Mouse (Mus musculus): Measurements from ENCODE around the gene Ryr2. TPM values are rescaled to one million over a fixed set of nuclear protein-coding genes. Genes with fewer than 3 reads are reported as not detected.

Ryr2 gene
- total RNA-seq, 2 experiments from 2014 or later, result 8.5 to 21.8 TPM

- no peak for DNase-seq
These were observed 69.5 kb downstream of the Ryr2 start for GRCm38 (mm10) chr13:12037241-12037640.

DNA sequence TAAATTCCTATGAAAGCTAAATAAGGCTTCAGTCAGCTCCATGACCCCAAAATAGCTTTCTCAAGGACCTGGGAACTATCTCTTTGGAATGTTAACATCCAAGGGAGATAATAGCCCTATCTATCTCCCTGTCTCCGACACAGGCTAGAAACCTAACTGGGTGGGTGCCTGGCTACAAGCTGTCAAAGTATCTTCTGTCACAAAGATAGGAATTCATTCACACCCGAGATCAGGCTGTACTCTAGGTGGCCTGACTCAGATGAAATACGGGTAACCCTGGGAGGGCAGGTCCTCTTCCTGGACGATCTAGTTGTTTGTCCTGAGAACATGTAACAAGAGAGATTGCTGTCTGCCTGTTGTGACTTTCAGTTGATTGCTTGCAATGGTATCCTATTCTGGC is 69.9 kb downstream of the Ryr2 start:
- no peak for DNase-seq

GRCm38 (mm10) chr13:12033914-12034313 is 72.8 kb downstream of the Ryr2 start:
- DNase-seq, result no peak

GRCm38 (mm10) chr13:12033272-12033671 is 73.5 kb downstream of the Ryr2 start:
- no peak for DNase-seq

DNA sequence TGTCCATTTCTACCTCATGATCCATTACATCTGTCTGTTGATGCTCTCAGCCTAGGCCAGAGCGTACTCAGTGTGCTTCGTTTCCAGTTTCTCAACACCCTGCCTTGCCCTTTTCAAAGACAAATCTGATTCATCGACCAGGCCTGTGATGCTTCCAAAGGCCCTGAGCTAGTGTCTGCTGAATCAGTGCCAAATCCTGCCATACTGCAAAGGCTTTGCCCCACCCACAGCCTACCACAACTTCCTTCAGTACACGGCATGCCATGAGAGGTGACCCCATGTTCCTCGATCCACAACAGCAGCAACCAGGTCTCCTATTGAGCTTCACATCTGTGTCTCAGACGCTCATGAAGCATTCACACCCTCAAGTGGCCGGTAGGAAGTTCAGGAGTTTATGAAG is 76.9 kb downstream of the Ryr2 start:
- DNase-seq, result peak; percentile 51 to 54

GRCm38 (mm10) chr13:12029326-12029725 is 77.4 kb downstream of the Ryr2 start:
- DNase-seq, result no peak

GRCm38 (mm10) chr13:12018046-12018445 is 88.7 kb downstream of the Ryr2 start:
- DNase-seq, result no peak

- DNase-seq, result no peak
These were observed 92.8 kb downstream of the Ryr2 start for GRCm38 (mm10) chr13:12013986-12014385.

- DNase-seq, result no peak
These were observed 97.6 kb downstream of the Ryr2 start for GRCm38 (mm10) chr13:12008995-12009689.

DNA sequence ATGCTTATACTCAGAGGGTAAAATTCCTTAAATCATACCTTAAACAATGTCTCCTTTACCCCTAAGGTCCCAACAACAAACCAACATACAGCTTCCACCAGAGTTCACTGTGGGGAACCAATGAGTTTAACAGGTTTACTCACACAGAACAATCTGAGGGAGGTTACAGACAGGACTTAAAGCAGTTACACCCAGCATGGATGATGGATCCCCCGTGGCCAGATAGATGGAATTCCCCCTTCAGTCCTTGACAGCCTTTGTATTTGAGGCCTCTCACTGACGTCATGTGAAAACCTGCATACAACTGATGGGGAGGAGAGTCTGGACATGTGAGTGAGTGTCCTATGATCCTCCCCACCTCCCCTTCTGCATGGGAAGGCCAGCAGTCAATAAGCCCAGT is 99.2 kb downstream of the Ryr2 start:
- no peak for DNase-seq

GRCm38 (mm10) chr13:12001891-12002294 is 104.9 kb downstream of the Ryr2 start:
- peak in 1 of 2 experiments; percentile 10 for DNase-seq

DNA sequence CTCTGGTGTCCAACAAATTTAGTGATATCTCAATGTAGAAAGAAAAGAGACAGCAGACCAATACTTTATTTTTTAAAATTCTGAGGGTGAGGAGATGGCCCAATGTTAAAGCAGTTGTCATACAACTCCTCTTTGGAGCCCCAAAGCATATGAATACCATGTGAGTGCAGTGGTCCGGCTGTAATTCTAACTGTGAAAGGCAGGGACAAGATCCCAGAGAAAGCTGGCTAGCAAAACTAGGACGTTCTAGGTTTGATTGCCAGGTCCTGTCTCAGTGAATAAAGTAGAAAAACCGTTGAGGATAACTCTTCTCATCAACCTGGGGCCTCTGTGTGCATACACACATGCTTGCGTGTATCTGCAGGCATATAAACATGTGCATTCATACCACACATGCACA is 106.9 kb downstream of the Ryr2 start:
- DNase-seq, result no peak

DNA sequence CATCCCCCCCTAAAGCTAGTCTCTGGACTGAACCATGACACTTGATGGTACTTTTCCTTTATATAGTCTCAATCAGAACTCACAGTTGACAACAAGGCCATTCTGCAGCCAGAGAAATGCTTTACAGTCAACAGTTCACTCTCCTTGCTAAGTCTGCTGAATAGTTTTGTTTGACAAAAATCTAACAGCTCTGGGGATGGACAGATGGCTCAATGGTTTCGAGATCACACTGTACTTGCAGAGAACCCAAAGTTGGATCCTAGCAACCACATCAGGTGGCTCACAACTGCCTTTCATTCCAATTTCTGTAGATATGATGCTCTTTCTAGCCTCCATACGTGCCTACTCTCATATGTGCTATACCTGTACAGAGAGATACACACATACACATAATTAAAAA is 109.4 kb downstream of the Ryr2 start:
- no peak for DNase-seq

- DNase-seq, result peak; percentile 15 to 19
These were observed 119.2 kb downstream of the Ryr2 start for GRCm38 (mm10) chr13:11987556-11987955.

- DNase-seq, result no peak
These were observed 121.7 kb downstream of the Ryr2 start for GRCm38 (mm10) chr13:11985056-11985455.

DNA sequence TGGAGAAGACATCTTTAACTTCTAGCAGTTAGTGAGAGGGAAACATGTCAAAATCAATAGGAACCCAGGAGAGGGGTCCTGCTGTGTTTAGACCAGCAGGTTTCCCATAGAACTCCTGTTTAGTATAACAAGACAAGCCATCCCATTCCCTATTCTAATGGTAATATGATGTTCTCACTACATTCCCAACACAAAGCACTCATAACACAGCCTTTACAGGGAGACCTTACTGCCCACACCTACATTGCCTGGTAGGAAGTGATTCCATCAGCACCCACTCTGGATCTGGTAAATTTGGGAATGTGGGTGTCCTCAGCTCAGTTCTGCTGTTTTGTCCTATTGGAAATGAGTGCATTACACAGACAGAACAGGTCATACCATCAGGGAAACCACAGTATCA is 127.7 kb downstream of the Ryr2 start:
- DNase-seq, result no peak

DNA sequence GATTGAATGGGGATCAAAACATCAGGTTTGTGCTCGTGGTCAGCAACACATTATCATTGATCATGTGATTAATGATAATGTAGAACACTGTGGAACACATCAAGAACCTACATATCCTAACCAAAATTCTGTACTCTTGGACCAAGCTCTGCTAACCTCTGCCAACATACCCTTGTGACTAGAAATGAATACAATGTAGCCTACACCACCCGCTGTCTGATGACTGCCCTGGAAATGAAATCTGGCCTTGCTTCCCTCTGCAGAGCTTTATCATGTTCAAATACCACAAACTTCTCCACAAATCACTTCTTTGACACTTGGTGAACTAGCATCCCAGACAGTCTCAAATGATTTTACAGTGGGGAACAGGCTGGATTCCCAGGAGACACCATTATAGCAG is 128.4 kb downstream of the Ryr2 start:
- no peak for DNase-seq

- no peak for DNase-seq
These were observed 129.1 kb downstream of the Ryr2 start for GRCm38 (mm10) chr13:11977606-11978005.

DNA sequence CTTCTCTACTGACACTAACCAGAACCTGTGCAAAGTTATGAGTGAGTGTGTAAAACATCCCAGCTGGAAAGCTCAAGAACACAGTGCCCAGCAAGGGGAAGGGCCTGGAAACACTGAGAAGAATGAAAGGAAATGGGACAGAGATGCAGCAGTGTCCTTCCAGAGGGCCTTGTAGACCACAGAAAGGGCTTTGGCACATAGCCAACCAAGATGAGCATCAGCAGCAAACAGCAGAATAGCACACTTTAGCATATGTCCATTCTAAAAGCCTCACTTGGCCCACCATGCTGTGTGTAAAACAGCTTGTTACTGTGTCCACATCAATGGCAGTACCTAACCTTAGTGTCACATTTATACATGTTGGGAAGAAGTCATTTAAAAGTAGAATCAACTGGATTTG is 142.4 kb downstream of the Ryr2 start:
- DNase-seq, result no peak

DNA sequence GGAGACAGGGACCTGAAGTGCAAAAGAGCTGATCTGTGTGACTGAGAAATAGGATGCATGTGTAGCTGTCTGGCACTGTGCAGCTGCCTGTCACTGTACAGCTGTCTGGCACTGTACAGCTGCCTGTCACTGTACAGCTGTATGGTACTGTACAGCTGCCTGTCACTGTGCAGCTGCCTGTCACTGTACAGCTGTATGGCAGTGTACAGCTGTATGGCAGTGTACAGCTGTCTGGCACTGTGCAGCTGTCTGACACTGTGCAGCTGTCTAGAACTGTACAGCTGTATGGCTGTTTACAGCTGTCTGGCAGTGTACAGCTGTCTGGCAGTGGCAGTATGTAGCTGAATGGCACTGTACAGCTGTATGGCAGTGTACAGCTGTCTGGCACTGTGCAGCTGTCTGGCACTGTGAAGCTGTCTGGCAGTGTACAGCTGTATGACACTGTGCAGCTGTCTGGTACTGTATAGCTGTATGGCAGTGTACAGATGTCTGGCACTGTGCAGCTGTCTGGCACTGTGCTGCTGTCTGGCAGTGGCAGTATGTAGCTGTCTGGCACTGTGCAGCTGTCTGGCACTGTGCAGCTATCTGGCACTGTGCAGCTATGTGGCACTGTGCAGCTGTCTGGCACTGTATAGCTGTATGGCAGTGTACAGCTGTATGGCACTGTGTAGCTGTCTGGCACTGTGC is 147.1 kb downstream of the Ryr2 start:
- no peak for DNase-seq

GRCm38 (mm10) chr13:11958854-11959253 is 147.9 kb downstream of the Ryr2 start:
- no peak for DNase-seq

GRCm38 (mm10) chr13:11958271-11958670 is 148.5 kb downstream of the Ryr2 start:
- no peak for DNase-seq

GRCm38 (mm10) chr13:11951951-11952350 is 154.8 kb downstream of the Ryr2 start:
- DNase-seq, result no peak

DNA sequence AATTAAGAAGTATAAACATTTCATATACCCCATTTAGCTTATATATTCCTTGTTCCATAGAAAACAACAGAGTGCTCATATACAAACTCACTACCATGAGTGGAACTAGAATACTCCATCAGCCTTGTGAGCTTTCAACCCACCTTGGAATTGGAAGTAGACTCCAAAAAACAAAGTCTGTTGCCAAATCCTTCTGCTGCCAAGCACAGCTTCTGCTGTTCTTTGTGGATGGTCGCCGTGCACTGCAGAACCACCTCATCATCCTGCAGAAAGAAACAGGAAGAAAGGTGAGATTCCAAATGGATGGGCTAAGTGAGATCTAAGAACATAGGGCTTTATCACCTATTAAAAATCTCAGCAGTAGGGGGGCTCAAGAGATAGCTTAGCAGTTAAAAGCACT is 161.0 kb downstream of the Ryr2 start:
- DNase-seq, result no peak

Data from adrenal gland, postnatal 36 days (tissue).